Mouse (Mus musculus) hindbrain, embryonic 11.5 days (tissue): ENCODE measurements at regions not wholly inside any gene's neighbourhood (a gene's known extent, or its start where the extent isn't known, plus 50 kb on each side); places are given as distances from the start of the nearest gene placed in this dataset.

Experiments used
- ATAC-seq: fragments of 200-750 bp; cut with Nextera tagmentation; 2 replicates; pipeline ENCODE4 v1.8.0; 2017; ENCODE audit warnings: mild to moderate bottlenecking, moderate TSS enrichment, moderate library complexity; ENCODE audit not compliant: low FRiP score
- DNase-seq: peaks from one replicate; pipeline ENCODE4 v3.0.0-alpha.2; 2015; ENCODE audit warnings: low spot score
- H3K27ac ChIP-seq: fragments of 300-500 bp; sonication (generic); 2 replicates; pipeline ENCODE4 v1.5.1; 2014; ENCODE audit warnings: mild to moderate bottlenecking, low read depth, low read length
- H3K27me3 ChIP-seq: fragments of 300-500 bp; sonication (generic); 2 replicates; pipeline ENCODE4 v1.6.1; 2014; ENCODE audit warnings: mild to moderate bottlenecking, low read length, moderate library complexity, mixed read lengths; ENCODE audit not compliant: control insufficient read depth, insufficient read depth
- H3K36me3 ChIP-seq: fragments of 300-500 bp; sonication (generic); 2 replicates; pipeline ENCODE4 v1.6.1; 2014; ENCODE audit warnings: mild to moderate bottlenecking, low read length, moderate library complexity, mixed read lengths; ENCODE audit not compliant: control insufficient read depth, insufficient read depth
- H3K4me1 ChIP-seq: fragments of 300-500 bp; sonication (generic); replicated peaks from 2 replicates; pipeline ENCODE4 v1.6.1; 2014; ENCODE audit warnings: low read length, mixed read lengths; ENCODE audit not compliant: control insufficient read depth, insufficient read depth
- H3K4me2 ChIP-seq: fragments of 300-500 bp; sonication (generic); replicated peaks from 2 replicates; pipeline ENCODE4 v1.6.1; 2014; ENCODE audit warnings: mild to moderate bottlenecking, low read depth, low read length
- H3K4me3 ChIP-seq: fragments of 300-500 bp; sonication (generic); 2 replicates; pipeline ENCODE4 v1.5.1; 2014; ENCODE audit warnings: low read depth, low read length
- H3K9ac ChIP-seq: fragments of 300-500 bp; sonication (generic); 2 replicates; pipeline ENCODE4 v1.6.1; 2014; ENCODE audit warnings: low read depth, low read length
- H3K9me3 ChIP-seq: fragments of 300-500 bp; sonication (generic); 2 replicates; pipeline ENCODE4 v1.6.1; 2016; ENCODE audit warnings: low read length; ENCODE audit not compliant: control insufficient read depth
- WGBS: fragments of 180-500 bp; shearing (Covaris S2); extraction: QIAGEN DNeasy Blood & Tissue Kit; methylation state at CpG from one replicate; pipeline ENCODE4 v1.1.7; 2014; 5-methylcytosine and 5-hydroxymethylcytosine counted together

DNA sequence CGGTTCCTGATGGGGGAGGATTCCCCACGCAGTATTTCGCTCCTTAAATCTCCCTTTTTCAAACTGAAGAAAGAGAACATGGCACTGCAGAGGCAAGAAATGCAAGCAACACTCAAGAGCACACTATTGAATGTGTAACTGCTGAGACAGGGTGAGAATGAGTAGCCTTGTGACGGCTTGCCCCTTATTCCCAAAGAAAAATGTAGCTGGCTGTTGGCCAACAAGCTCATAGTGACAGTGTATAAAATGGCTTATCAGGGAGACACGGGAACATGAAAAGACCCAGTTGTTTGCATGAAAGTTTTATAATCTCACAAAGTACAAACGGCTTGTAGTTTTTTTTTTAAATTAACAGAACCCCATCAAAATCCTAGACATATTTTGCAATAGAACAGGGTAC is 130.8 kb upstream of the Arglu1 start:
- Histone ChIP-seq H3K27me3 (no peaks in the 10 kb centered on the region), H3K9ac (no peak overlapping the region), H3K4me1 (no peaks in the 10 kb centered on the region), H3K9me3 (no peaks in the 10 kb centered on the region), H3K36me3 (no peaks in the 10 kb centered on the region), H3K4me2 (no peak overlapping the region), H3K27ac (no peak overlapping the region), H3K4me3 (no peak overlapping the region)
- DNase-seq (no peak), ATAC-seq (no peak)
- WGBS, result 87% methylated on average over 6 of the region's 6 CpGs

DNA sequence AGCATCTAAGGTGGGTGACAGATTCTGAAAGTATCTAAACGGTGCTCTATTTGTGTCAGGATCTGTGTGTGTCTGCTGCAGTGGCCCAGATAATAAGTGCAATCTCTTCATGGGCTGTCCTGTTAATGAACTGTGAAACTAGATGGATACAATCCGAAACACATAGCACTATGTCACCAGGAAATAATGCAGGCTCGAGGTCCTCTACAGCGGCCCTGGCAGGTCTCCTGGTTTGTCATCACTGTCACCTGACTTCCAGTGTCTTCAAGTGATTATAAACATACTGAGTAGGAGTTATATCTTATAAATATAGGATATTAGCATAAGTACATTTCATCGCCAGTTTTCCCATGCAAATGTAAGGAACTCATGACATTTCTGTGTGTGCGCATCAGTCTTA is 130.3 kb upstream of the Arglu1 start:
- DNase-seq, result no peak
- Histone ChIP-seq H3K9ac (no peak overlapping the region), H3K36me3 (no peaks in the 10 kb centered on the region), H3K4me1 (no peaks in the 10 kb centered on the region), H3K27me3 (no peaks in the 10 kb centered on the region), H3K4me3 (no peak overlapping the region), H3K9me3 (no peaks in the 10 kb centered on the region), H3K27ac (no peak overlapping the region), H3K4me2 (no peak overlapping the region)
- WGBS, result 77% methylated on average over 6 of the region's 6 CpGs
- no peak for ATAC-seq

DNA sequence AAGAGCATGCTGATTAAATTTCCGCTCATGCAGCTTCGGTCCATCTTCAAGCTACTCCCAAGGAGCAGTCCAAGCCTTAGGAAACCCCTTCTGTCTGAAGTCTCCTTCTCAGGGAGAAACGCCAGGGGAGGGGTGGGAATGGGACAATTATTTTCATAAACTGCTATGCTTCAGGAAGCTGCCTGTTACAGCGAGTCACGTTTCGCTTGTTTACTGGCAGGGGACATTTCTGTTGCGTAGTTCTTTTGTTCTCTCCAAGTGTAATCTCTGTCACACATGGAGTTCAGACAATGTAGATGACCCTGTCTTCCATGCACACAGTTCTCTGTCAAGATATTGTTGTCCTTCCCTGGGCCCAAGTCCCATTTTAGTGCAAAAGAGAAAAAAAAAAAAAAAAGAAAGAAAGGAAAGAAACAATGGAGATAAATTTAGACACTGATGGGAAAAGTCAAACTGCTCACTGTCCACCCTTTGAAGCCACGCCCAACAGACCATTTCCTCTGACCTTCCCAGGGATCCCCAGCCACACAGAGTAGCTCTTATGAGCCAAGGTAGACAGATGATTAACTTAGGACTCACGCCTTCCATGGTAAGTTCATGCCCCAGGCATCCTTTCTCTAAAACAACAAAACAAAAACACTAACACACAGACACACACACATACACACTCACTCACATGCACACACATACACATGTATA is 129.1 kb upstream of the Arglu1 start:
- no peaks in the 10 kb centered on the region for H3K4me1 ChIP-seq
- H3K27ac ChIP-seq, result no peak overlapping the region
- no peak for ATAC-seq
- no peaks in the 10 kb centered on the region for H3K9me3 ChIP-seq
- no peaks in the 10 kb centered on the region for H3K36me3 ChIP-seq
- H3K27me3 ChIP-seq, result no peaks in the 10 kb centered on the region
- no peak overlapping the region for H3K9ac ChIP-seq
- H3K4me2 ChIP-seq, result no peak overlapping the region
- WGBS, result 86% methylated on average over 9 of the region's 9 CpGs
- H3K4me3 ChIP-seq, result no peak overlapping the region
- DNase-seq, result no peak

DNA sequence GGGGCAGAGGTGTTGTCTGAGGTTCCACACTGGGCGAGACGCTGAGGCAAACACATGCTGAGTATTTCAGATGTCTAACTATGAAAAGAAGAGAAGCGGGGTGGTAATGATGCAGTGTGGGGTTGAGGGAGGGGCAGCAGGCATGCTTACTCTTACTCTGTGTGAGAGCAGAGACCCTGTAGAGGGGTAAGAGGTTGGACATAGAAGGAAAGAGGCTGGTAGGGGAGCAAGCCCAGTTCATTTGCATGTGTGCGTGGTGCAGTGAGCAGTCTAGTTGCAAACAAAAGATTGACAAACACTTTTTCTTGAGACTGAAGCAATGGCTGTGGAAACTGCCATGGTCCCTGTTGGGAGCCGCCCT is 122.5 kb upstream of the Arglu1 start:
- Histone ChIP-seq H3K36me3 (no peaks in the 10 kb centered on the region), H3K4me3 (no peak overlapping the region), H3K9me3 (no peaks in the 10 kb centered on the region), H3K9ac (no peak overlapping the region), H3K4me2 (no peak overlapping the region), H3K27ac (no peak overlapping the region), H3K27me3 (no peaks in the 10 kb centered on the region), H3K4me1 (no peaks in the 10 kb centered on the region)
- WGBS, result 80% methylated on average over 5 of the region's 5 CpGs
- 0 out of 2 replicates have a peak, but pooled peaks have one; percentile 40 for ATAC-seq
- no peak for DNase-seq

DNA sequence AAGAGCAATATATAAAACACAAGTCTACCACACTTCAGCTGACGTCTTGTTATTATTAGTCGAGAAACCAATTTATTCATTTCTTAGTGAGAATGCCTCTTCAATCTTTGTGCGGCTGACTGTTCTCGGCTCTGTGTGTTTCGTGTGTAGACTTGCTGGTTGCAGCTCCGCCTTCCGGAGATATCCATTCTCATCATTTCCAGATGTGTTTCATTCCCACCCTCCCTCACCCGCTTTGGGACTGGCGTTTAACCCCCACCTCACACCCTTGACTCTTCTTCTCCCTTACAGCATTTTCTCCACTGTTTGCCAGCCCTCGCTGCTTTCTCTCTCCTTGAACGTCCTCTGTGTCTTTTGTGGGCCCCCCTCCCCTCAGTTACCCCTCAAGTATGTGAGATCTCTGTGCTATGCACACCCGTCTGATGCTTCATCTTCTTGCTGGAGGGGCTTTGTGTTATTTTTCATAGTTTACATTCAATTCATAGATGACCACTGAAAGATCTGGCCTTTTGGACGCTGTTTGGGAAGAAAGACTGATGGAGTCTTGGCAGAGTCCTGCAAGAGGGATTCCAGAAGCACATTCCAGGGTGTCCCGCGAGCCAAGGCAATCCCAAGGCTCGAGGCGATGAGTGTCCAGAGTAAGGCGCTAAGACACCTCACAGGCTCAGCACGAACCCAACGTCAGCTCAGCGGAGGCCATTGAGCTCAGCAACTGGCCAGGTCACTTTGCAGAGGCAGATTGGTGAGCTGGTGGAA is 121.9 kb upstream of the Arglu1 start:
- Histone ChIP-seq H3K9me3 (no peaks in the 10 kb centered on the region), H3K36me3 (no peaks in the 10 kb centered on the region)
- no peak for DNase-seq

DNA sequence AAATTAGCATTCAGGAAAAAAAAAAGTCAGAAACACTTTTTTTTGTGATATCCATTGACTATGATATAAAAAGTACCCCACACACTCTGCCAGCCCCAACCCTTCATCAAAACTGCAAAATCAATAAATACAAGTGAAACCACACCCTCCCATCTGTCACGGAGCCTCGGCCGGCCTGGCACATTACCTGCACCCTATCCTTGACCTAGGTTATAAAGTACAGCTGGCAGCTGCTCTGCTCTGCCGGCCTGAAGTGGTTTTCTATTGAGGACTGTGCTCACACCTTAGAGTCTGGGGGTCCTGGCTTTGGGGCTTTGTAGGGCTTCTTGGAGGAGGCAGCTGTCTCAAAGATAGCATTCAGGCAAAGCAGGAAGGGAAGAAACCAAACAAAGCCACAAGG is 120.6 kb upstream of the Arglu1 start:
- no peaks in the 10 kb centered on the region for H3K36me3 ChIP-seq
- H3K4me1 ChIP-seq, result no peaks in the 10 kb centered on the region
- H3K9me3 ChIP-seq, result no peaks in the 10 kb centered on the region
- 65% methylated on average over 4 of the region's 4 CpGs for WGBS
- H3K27me3 ChIP-seq, result no peaks in the 10 kb centered on the region
- H3K9ac ChIP-seq, result no peak overlapping the region
- no peak for DNase-seq
- no peak overlapping the region for H3K4me2 ChIP-seq
- H3K27ac ChIP-seq, result no peak overlapping the region
- no peak for ATAC-seq
- H3K4me3 ChIP-seq, result no peak overlapping the region

More for the DNA sequence above, 121.9 kb upstream of the Arglu1 start:
- no peak for ATAC-seq
- Histone ChIP-seq H3K27ac (no peak overlapping the region), H3K4me2 (no peak overlapping the region), H3K9ac (no peak overlapping the region), H3K4me3 (no peak overlapping the region), H3K27me3 (no peaks in the 10 kb centered on the region), H3K4me1 (no peaks in the 10 kb centered on the region)
- 82% methylated on average over 21 of the region's 21 CpGs for WGBS

DNA sequence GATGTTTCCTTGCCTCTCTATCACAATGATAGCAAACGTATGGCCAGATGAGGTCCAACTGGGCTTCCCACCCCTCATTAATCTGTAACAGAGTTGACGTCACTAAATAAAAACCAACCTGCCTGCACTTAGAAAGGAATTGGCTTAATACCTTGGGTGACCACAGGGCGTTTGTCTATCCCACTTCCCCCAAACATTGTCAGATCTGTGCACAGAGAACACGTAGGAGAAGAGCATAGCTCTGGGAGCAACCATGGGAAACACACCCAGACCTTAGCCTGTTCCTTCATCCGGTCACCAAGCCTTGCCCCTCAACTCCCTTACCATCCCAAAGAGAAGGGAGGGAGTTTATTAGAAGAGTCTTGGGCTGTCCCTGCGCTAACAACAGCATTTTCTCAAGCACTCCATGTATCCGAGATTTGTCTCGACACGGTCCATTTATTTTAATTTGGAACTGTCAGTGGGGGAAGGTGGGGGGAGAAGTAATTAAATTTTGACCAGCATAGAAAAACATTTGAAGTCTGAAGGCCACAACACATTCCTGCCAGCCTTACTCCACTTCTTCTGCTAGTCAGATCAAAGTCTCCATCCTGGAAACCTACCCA is 119.6 kb upstream of the Arglu1 start:
- H3K36me3 ChIP-seq, result no peaks in the 10 kb centered on the region
- H3K27ac ChIP-seq, result no peak overlapping the region
- no peak for DNase-seq
- ATAC-seq, result peak; percentile 65; the same call in 1 of the 2 replicates
- WGBS, result 51% methylated on average over 9 of the region's 9 CpGs
- H3K27me3 ChIP-seq, result no peaks in the 10 kb centered on the region
- no peak overlapping the region for H3K4me3 ChIP-seq
- no peaks in the 10 kb centered on the region for H3K9me3 ChIP-seq
- H3K9ac ChIP-seq, result no peak overlapping the region
- no peak overlapping the region for H3K4me2 ChIP-seq
- H3K4me1 ChIP-seq, result no peaks in the 10 kb centered on the region

DNA sequence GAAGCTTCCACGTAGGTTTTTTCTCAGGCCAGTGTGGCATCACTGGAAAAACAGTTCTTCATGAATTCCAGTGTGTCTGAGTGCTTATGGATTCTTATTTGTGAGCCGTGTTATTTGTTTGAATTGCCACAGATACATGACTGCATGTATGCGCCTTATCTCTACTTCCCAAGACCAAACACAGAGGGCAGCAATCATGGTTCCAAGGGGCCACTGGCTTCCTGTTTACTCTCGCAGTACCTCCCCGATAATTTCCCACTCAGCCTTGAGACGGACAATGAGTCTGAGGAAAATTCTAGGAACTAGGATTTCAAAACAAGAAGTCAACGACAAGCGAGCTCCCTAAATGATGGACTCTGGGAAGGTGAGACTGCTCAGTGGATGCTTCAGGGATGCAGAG is 119.0 kb upstream of the Arglu1 start:
- Histone ChIP-seq H3K9me3 (no peaks in the 10 kb centered on the region), H3K4me2 (no peak overlapping the region), H3K9ac (no peak overlapping the region), H3K36me3 (no peaks in the 10 kb centered on the region), H3K4me1 (no peaks in the 10 kb centered on the region), H3K4me3 (no peak overlapping the region), H3K27ac (no peak overlapping the region), H3K27me3 (no peaks in the 10 kb centered on the region)
- WGBS, result 92% methylated on average over 8 of the region's 8 CpGs
- no peak for DNase-seq
- no peak for ATAC-seq
